Mouse (Mus musculus) heart, postnatal 0 days (tissue): ENCODE measurements at regions not wholly inside any gene's neighbourhood (a gene's known extent, or its start where the extent isn't known, plus 50 kb on each side); places are given as distances from the start of the nearest gene placed in this dataset.

Source experiments
- ATAC-seq: fragments of 200-750 bp; cut with Nextera tagmentation; 2 replicates; pipeline ENCODE4 v1.8.0; 2017; ENCODE audit warnings: low read depth, moderate number of reproducible peaks, moderate library complexity; ENCODE audit not compliant: insufficient read depth
- DNase-seq: peaks from one replicate; pipeline ENCODE4 v3.0.0-alpha.2; 2016; ENCODE audit warnings: low spot score
- H3K27ac ChIP-seq: fragments of 300-500 bp; sonication (generic); 2 replicates; pipeline ENCODE4 v1.5.1; 2014; ENCODE audit warnings: low read depth, mild to moderate bottlenecking
- H3K27me3 ChIP-seq: fragments of 300-500 bp; sonication (generic); 2 replicates; pipeline ENCODE4 v1.6.1; 2014; ENCODE audit warnings: low read length, mixed read lengths; ENCODE audit not compliant: control insufficient read depth, insufficient read depth
- H3K36me3 ChIP-seq: fragments of 300-500 bp; sonication (generic); replicated peaks from 2 replicates; pipeline ENCODE4 v1.6.1; 2014; ENCODE audit warnings: low read length, mixed read lengths; ENCODE audit not compliant: control insufficient read depth, insufficient read depth
- H3K4me1 ChIP-seq: fragments of 300-500 bp; sonication (generic); 2 replicates; pipeline ENCODE4 v1.6.1; 2014; ENCODE audit warnings: antibody characterized with exemption; ENCODE audit not compliant: control insufficient read depth, insufficient read depth
- H3K4me2 ChIP-seq: fragments of 300-500 bp; sonication (generic); 2 replicates; pipeline ENCODE4 v1.6.1; 2014; ENCODE audit warnings: low read depth, mild to moderate bottlenecking, low read length, moderate library complexity
- H3K4me3 ChIP-seq: fragments of 300-500 bp; sonication (generic); 2 replicates; pipeline ENCODE4 v1.5.1; 2014; ENCODE audit warnings: low read depth, low read length
- H3K9ac ChIP-seq: fragments of 300-500 bp; sonication (generic); replicated peaks from 2 replicates; pipeline ENCODE4 v1.6.1; 2014; ENCODE audit warnings: low read depth, low read length, mixed read lengths
- H3K9me3 ChIP-seq: fragments of 300-500 bp; sonication (generic); replicated peaks from 2 replicates; pipeline ENCODE4 v1.6.1; 2016; ENCODE audit warnings: low read length; ENCODE audit not compliant: control insufficient read depth
- CTCF ChIP-seq: IDR thresholded peaks from 2 replicates; pipeline ENCODE4 v1.5.1; 2016; ENCODE audit warnings: antibody characterized with exemption, control low read depth, low read depth
- EP300 ChIP-seq: IDR thresholded peaks from 2 replicates; pipeline ENCODE4 v1.6.1; 2016; ENCODE audit warnings: antibody characterized with exemption, low read depth
- WGBS: fragments of 180-500 bp; shearing (Covaris S2); extraction: QIAGEN DNeasy Blood & Tissue Kit; methylation state at CpG from one replicate; pipeline ENCODE4 v1.1.7; 2014; 5-methylcytosine and 5-hydroxymethylcytosine counted together

DNA sequence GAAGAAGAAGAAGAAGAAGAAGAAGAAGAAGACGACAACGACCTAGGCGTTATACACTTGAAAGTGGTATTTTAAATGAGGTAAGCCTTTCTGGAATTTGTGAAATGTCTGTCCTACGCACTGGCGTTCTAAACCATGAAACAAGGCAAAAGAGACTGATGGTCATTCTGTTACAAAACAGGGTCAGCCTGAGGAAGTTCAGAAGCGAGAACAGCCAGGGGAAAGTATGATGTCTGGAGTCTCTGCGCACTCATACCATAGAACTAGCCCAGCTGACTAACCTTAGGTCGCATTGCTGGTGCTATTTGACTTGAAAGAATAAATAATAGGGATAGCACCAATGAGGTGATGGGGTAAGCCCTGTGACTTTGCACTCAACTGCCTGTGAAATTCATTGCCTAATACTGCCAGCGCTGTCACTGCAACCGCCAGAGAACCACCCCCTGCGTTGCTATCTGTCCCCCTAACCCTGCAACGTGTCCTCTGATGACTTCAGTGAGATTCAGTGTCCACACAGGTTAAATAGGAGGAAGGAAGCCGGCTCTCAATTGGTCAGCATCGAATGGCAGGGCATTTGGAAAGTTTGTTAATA, 121.5 kb downstream of the Cpeb2 start:
- TF ChIP-seq CTCF (no peak), EP300 (no peak)
- WGBS: 25% methylated on average over 14 of the region's 14 CpGs
- ATAC-seq: peak; percentile 15

DNA sequence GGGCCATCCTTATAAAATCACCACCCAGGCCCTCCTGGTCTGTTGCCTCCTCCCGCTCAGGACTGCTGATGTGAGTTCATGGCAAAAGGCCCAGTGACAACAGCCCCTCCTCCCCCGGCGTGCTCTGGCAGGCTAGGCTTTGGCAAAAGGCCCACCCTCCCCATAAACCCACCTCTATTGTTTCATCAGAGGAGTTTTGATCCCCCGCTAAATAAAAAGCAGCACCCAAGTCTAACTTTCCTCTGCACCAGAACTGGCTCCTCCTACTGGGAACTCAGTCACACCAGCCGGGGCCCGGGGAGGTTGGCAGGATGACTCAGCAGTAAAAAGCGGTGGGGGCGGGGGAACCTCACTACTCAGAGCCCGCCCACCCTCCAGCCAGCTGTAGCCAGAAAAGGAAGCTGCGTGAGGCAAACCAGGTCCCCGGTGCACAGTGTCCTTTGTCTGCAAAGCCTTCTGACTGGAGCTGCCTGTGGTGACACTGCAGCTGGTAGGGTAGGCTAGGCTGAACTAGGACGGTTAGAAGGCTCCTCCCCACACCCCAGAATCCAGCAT, 122.1 kb downstream of the Cpeb2 start:
- peak overlapping the region; percentile 64 for H3K4me2 ChIP-seq
- peak; percentile 97 for DNase-seq
- peak; percentile 38 for TF ChIP-seq CTCF
- TF ChIP-seq EP300: peak; percentile 87
- peak overlapping the region; percentile 46 for H3K4me3 ChIP-seq
- H3K4me1 ChIP-seq: peaks cover 19% of the 10 kb centered on the region
- H3K27me3 ChIP-seq: no peaks in the 10 kb centered on the region
- no peaks in the 10 kb centered on the region for H3K36me3 ChIP-seq
- H3K27ac ChIP-seq: peak overlapping the region; percentile 79
- no peaks in the 10 kb centered on the region for H3K9me3 ChIP-seq
- 2% methylated on average over 12 of the region's 12 CpGs for WGBS
- peak; percentile 97 for ATAC-seq
- no peak overlapping the region for H3K9ac ChIP-seq

More for the DNA sequence above, 121.5 kb downstream of the Cpeb2 start:
- H3K27ac ChIP-seq: peak overlapping the region; percentile 79
- H3K9me3 ChIP-seq: no peaks in the 10 kb centered on the region
- no peaks in the 10 kb centered on the region for H3K36me3 ChIP-seq
- H3K4me3 ChIP-seq: peak overlapping the region; percentile 46
- no peak overlapping the region for H3K9ac ChIP-seq
- peak; percentile 24 for DNase-seq
- peak overlapping the region; percentile 64 for H3K4me2 ChIP-seq
- peaks cover 19% of the 10 kb centered on the region for H3K4me1 ChIP-seq
- no peaks in the 10 kb centered on the region for H3K27me3 ChIP-seq

DNA sequence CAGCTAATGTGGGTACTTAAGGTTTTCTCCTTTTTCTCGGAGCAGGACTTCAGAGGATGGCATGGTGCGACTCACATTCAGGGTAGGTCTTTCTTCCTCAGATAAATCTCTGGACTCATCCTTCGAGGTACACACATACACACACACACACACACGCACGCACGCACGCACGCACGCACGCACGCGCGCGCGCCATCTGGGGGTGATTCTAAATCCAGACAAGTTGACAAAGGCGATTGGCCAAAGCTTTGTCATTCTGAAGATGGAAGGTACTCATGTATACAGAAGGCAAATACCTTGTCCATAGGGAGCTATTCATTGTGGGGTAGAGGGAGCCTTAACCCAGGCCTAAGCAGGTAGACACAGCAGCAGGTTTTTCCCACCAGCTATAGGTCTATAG, 122.9 kb downstream of the Cpeb2 start:
- no peaks in the 10 kb centered on the region for H3K9me3 ChIP-seq
- peak overlapping the region; percentile 64; the same call in 1 of the 2 replicates for H3K4me2 ChIP-seq
- no peak for DNase-seq
- WGBS: 82% methylated on average over 16 of the region's 16 CpGs
- no peaks in the 10 kb centered on the region for H3K27me3 ChIP-seq
- peaks cover 19% of the 10 kb centered on the region for H3K4me1 ChIP-seq
- H3K4me3 ChIP-seq: peak overlapping the region; percentile 46
- no peak for TF ChIP-seq EP300
- TF ChIP-seq CTCF: peak; percentile 24
- no peak for ATAC-seq
- no peaks in the 10 kb centered on the region for H3K36me3 ChIP-seq
- H3K27ac ChIP-seq: peak overlapping the region; percentile 79
- H3K9ac ChIP-seq: no peak overlapping the region; the same call in 1 of the 2 replicates

DNA sequence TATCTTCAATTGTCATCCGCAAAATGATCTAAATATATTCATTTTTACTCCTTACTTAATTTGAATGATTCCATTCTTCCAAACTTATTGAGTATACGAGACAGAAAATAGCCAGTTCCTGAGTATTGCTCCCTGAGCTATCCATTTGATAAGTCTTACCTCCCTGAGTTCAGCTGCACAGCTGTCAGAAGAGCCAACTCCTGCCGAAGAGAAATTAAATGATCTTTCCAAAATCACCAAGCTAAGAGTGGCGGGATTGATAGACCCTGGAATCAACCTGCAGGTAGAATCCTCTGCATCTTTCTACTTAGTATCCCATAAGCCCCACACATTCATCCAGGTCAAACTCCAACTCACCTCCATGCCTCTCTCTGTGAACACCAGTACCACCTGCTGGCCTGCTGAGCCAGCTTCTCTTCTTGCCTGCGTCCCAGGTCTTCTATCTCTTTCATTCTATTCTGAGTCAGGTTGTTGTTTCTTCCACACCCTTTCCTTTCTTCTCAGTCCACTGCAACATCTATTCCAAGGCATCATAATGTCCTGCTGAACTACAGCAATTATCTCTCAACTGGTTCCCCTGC, 124.2 kb downstream of the Cpeb2 start:
- 80% methylated on average over 5 of the region's 5 CpGs for WGBS
- Histone ChIP-seq H3K4me3 (no peak overlapping the region), H3K4me2 (no peak overlapping the region), H3K4me1 (peaks cover 19% of the 10 kb centered on the region), H3K9me3 (no peaks in the 10 kb centered on the region), H3K36me3 (no peaks in the 10 kb centered on the region), H3K27me3 (no peaks in the 10 kb centered on the region), H3K9ac (no peak overlapping the region), H3K27ac (no peak overlapping the region)
- DNase-seq: no peak
- TF ChIP-seq CTCF (peak; percentile 52), EP300 (no peak)
- no peak for ATAC-seq

DNA sequence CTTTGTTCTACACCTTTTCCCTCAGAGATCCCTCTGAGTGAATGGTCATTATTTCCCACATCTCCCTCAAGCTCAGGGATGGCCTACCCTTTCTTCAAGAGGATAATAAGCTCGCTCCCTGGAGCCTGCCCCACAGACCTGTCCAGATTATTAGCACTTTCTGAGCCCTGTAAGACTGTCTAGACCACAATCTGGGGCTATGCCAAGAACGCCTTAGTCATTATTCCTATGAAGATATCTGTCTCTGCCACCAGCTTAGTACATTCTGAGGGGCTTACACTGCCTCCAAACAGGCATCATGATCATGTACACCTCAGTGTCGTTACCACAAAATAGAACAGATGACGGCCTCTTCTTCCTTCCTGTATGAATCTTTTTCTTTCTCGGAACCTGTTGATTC, 124.9 kb downstream of the Cpeb2 start:
- no peak overlapping the region for H3K4me2 ChIP-seq
- H3K4me1 ChIP-seq: peaks cover 19% of the 10 kb centered on the region
- no peaks in the 10 kb centered on the region for H3K27me3 ChIP-seq
- H3K27ac ChIP-seq: no peak overlapping the region
- ATAC-seq (no peak), DNase-seq (no peak)
- H3K9ac ChIP-seq: no peak overlapping the region
- H3K9me3 ChIP-seq: no peaks in the 10 kb centered on the region
- H3K4me3 ChIP-seq: no peak overlapping the region
- no peaks in the 10 kb centered on the region for H3K36me3 ChIP-seq
- WGBS: 84% methylated on average over 5 of the region's 5 CpGs
- no peak for TF ChIP-seq EP300
- no peak for TF ChIP-seq CTCF
